Mouse (Mus musculus): Measurements from ENCODE around the gene Car5a.
A peak's percentile ranks its signal among the peaks of the same experiment; 100 is the strongest.

Gene Car5a

GRCm38 (mm10) chr8:121932668-121933520 lies 11.8 kb downstream of the Car5a start:
- DNase-seq, result no peak

GRCm38 (mm10) chr8:121932026-121932667 lies 12.6 kb downstream of the Car5a start:
- no peak for DNase-seq

GRCm38 (mm10) chr8:121931571-121931970 lies 13.1 kb downstream of the Car5a start:
- DNase-seq, result no peak

- DNase-seq, result no peak
Measured at GRCm38 (mm10) chr8:121930047-121930446, 14.7 kb downstream of the Car5a start.

GRCm38 (mm10) chr8:121927316-121927715 lies 17.4 kb downstream of the Car5a start:
- peak; percentile 53 to 64 for DNase-seq

GRCm38 (mm10) chr8:121926266-121926665 lies 18.4 kb downstream of the Car5a start:
- no peak for DNase-seq

- DNase-seq, result peak; percentile 78 to 82
Measured at GRCm38 (mm10) chr8:121925624-121926023, 19.1 kb downstream of the Car5a start.

GRCm38 (mm10) chr8:121924681-121925080 lies 20.0 kb downstream of the Car5a start:
- DNase-seq, result no peak

- DNase-seq, result no peak
Measured at GRCm38 (mm10) chr8:121922101-121922500, 22.6 kb downstream of the Car5a start.

GRCm38 (mm10) chr8:121921582-121921981 lies 23.1 kb downstream of the Car5a start:
- no peak for DNase-seq

- no peak for DNase-seq
Measured at GRCm38 (mm10) chr8:121919731-121920130, 25.0 kb downstream of the Car5a start.

GRCm38 (mm10) chr8:121919158-121919557 lies 25.5 kb downstream of the Car5a start:
- no peak for DNase-seq

- DNase-seq, result no peak
Measured at GRCm38 (mm10) chr8:121913378-121913777, 31.3 kb downstream of the Car5a start.

GRCm38 (mm10) chr8:121912831-121913230 lies 31.9 kb downstream of the Car5a start:
- no peak for DNase-seq

- DNase-seq, result no peak
Measured at GRCm38 (mm10) chr8:121911987-121912386, 32.7 kb downstream of the Car5a start.

GRCm38 (mm10) chr8:121911400-121911799 lies 33.3 kb downstream of the Car5a start:
- no peak for DNase-seq

GRCm38 (mm10) chr8:121909663-121910062 lies 35.0 kb downstream of the Car5a start:
- peak; percentile 82 to 91 for DNase-seq

- DNase-seq, result no peak
Measured at GRCm38 (mm10) chr8:121909148-121909541, 35.6 kb downstream of the Car5a start.

- no peak for DNase-seq
Measured at GRCm38 (mm10) chr8:121908378-121909147, 36.1 kb downstream of the Car5a start.

GRCm38 (mm10) chr8:121907587-121908248 lies 37.0 kb downstream of the Car5a start, which contains the start of gene Slc7a5:
Slc7a5 (minus strand) TSS chr8:121907694.
- peak; percentile 97 to 98 for DNase-seq

- no peak for DNase-seq
Measured at GRCm38 (mm10) chr8:121906542-121907512, 37.9 kb downstream of the Car5a start.
